Mouse (Mus musculus): ENCODE measurements around the gene Mrgpre.

DNA sequence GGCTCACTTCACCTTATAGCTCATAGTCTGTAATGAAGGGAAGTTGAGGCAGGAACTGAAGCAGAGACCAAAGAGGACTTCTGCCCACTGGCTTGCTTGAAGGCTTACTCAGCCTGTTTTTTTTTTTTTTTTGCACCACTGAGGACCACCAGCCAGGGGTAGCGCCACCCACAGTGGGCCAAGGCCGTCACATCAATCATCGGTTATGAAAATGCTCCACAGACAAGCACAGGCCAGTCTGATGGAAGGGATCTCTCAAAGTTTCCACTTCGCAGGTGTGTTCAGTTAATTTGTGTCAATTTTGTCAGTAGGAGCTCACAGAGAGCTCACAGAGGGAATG is 38.9 kb upstream of the Mrgpre start:
- no peak for TF ChIP-seq CTCF (IDR thresholded peaks at IDR 0.05; ENCODE audit: low read depth)
- TF ChIP-seq EP300 (optimal IDR thresholded peaks at IDR 0.05) = no peak
